Mouse (Mus musculus) forebrain, embryonic 11.5 days (tissue): ENCODE data around the gene Nr3c2. TPM values are rescaled to one million over a fixed set of nuclear protein-coding genes. Genes with fewer than 3 reads are reported as not detected.

Source experiments
- ATAC-seq: fragments of 200-750 bp; cut with Nextera tagmentation; replicated peaks from 2 replicates; pipeline ENCODE4 v1.8.0; 2017; ENCODE audit warnings: moderate TSS enrichment; ENCODE audit not compliant: low FRiP score
- DNase-seq: peaks from one replicate; pipeline ENCODE4 v3.0.0-alpha.2; 2017; ENCODE audit warnings: low spot score
- H3K27ac ChIP-seq: fragments of 300-500 bp; sonication (generic); 2 replicates; pipeline ENCODE4 v1.5.1; 2014; ENCODE audit warnings: low read depth, low read length
- H3K27me3 ChIP-seq: fragments of 300-500 bp; sonication (generic); 2 replicates; pipeline ENCODE4 v1.6.1; 2014; ENCODE audit warnings: mild to moderate bottlenecking, low read length, mixed read lengths; ENCODE audit not compliant: control insufficient read depth, insufficient read depth
- H3K36me3 ChIP-seq: fragments of 300-500 bp; sonication (generic); 2 replicates; pipeline ENCODE4 v1.6.1; 2014; ENCODE audit warnings: mild to moderate bottlenecking, low read length, moderate library complexity, mixed read lengths; ENCODE audit not compliant: control insufficient read depth, insufficient read depth
- H3K4me1 ChIP-seq: fragments of 300-500 bp; sonication (generic); replicated peaks from 2 replicates; pipeline ENCODE4 v1.6.1; 2014; ENCODE audit warnings: low read length, mixed read lengths; ENCODE audit not compliant: control insufficient read depth, insufficient read depth
- H3K4me2 ChIP-seq: fragments of 300-500 bp; sonication (generic); 2 replicates; pipeline ENCODE4 v1.6.1; 2014; ENCODE audit warnings: low read depth, mild to moderate bottlenecking, low read length, moderate library complexity, mixed read lengths; ENCODE audit not compliant: severe bottlenecking
- H3K4me3 ChIP-seq: fragments of 300-500 bp; sonication (generic); 2 replicates; pipeline ENCODE4 v1.5.1; 2014; ENCODE audit warnings: low read depth, low read length
- H3K9ac ChIP-seq: fragments of 300-500 bp; sonication (generic); 2 replicates; pipeline ENCODE4 v1.6.1; 2014; ENCODE audit warnings: low read length
- H3K9me3 ChIP-seq: fragments of 300-500 bp; sonication (generic); 2 replicates; pipeline ENCODE4 v1.6.1; 2016; ENCODE audit warnings: low read length, mixed read lengths; ENCODE audit not compliant: control insufficient read depth
- WGBS: fragments of 180-500 bp; shearing (Covaris S2); extraction: QIAGEN DNeasy Blood & Tissue Kit; methylation state at CpG from one replicate; pipeline ENCODE4 v1.1.7; 2014; 5-methylcytosine and 5-hydroxymethylcytosine counted together
- polyA plus RNA-seq: library from polyadenylated mRNA; unstranded; fragments of >200 nt; fragmentation: Nextera tagmentation; extraction: Ambion mirVana; gene quantifications from 2 replicates; pipeline ENCODE4 v1.2.1, GENCODE M21; 2014

The Nr3c2 gene
- polyA plus RNA-seq, 1 experiment from 2014 or later, result 0.83 TPM

DNA sequence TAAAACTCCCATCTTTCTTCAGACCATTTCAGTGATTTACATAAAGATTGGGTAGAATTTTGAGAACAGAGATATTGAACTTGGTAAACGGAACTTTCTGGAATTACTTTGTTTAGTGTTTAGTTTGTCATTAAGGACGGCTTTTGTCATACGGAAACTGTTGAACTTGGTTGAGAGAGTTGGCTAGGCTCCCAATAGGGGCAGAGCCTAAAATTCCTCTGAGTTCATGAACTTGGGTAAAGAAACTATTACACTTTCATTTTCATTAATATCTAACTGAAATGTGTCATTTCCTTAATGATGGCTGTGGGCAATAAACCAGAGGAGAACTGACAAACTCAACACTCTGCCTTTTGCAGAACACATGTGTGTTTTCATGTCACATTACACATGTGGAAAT, 88.6 kb downstream of the Nr3c2 start:
- no peak overlapping the region for H3K9ac ChIP-seq
- H3K4me1 ChIP-seq, result no peaks in the 10 kb centered on the region
- H3K9me3 ChIP-seq, result no peaks in the 10 kb centered on the region
- H3K27me3 ChIP-seq, result no peaks in the 10 kb centered on the region
- ATAC-seq (no peak), DNase-seq (no peak)
- no peak overlapping the region for H3K27ac ChIP-seq
- H3K4me2 ChIP-seq, result no peak overlapping the region
- H3K36me3 ChIP-seq, result no peaks in the 10 kb centered on the region
- WGBS, result 92% methylated on average over 3 of the region's 3 CpGs
- no peak overlapping the region for H3K4me3 ChIP-seq

DNA sequence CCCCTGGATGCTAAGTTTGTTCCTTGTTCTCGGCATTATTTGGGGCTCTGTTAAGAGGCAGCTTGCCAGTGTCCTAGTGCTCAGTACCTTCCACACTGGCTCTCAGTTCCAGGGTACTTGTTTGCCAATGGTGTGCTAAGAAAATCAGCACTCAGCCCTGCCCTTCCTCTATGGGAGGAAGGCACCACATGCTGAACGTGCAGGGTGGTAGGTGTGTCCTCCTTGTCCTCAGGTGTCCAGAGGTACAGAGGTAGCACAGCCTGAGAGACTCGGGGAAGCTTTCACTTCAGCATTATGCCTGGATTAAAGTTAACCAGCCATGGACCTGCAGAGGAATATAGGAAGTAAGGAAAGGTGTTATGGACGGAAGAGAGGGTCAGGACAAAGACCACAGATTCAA, 99.0 kb downstream of the Nr3c2 start:
- no peak for ATAC-seq
- H3K4me3 ChIP-seq, result no peak overlapping the region
- no peak for DNase-seq
- H3K9me3 ChIP-seq, result no peaks in the 10 kb centered on the region
- no peaks in the 10 kb centered on the region for H3K27me3 ChIP-seq
- no peak overlapping the region for H3K9ac ChIP-seq
- H3K4me1 ChIP-seq, result no peaks in the 10 kb centered on the region
- no peaks in the 10 kb centered on the region for H3K36me3 ChIP-seq
- no peak overlapping the region for H3K4me2 ChIP-seq
- H3K27ac ChIP-seq, result no peak overlapping the region
- 77% methylated on average over 4 of the region's 4 CpGs for WGBS

GRCm38 (mm10) chr8:77009425-77009824, 110.2 kb downstream of the Nr3c2 start:
- Histone ChIP-seq H3K36me3 (no peaks in the 10 kb centered on the region), H3K4me2 (no peak overlapping the region), H3K27me3 (no peaks in the 10 kb centered on the region), H3K27ac (no peak overlapping the region), H3K4me1 (no peaks in the 10 kb centered on the region), H3K4me3 (no peak overlapping the region), H3K9ac (no peak overlapping the region), H3K9me3 (no peaks in the 10 kb centered on the region)
- 88% methylated on average over 10 of the region's 10 CpGs for WGBS
- DNase-seq, result no peak
- no peak for ATAC-seq

- 40% methylated on average over 3 of the region's 3 CpGs for WGBS
- no peaks in the 10 kb centered on the region for H3K36me3 ChIP-seq
- H3K4me3 ChIP-seq, result no peak overlapping the region
- H3K9me3 ChIP-seq, result no peaks in the 10 kb centered on the region
- ATAC-seq (no peak), DNase-seq (no peak)
- no peak overlapping the region for H3K4me2 ChIP-seq
- no peaks in the 10 kb centered on the region for H3K27me3 ChIP-seq
- no peaks in the 10 kb centered on the region for H3K4me1 ChIP-seq
- H3K9ac ChIP-seq, result no peak overlapping the region
- no peak overlapping the region for H3K27ac ChIP-seq
These were observed 112.7 kb downstream of the Nr3c2 start for GRCm38 (mm10) chr8:77011985-77012384.

DNA sequence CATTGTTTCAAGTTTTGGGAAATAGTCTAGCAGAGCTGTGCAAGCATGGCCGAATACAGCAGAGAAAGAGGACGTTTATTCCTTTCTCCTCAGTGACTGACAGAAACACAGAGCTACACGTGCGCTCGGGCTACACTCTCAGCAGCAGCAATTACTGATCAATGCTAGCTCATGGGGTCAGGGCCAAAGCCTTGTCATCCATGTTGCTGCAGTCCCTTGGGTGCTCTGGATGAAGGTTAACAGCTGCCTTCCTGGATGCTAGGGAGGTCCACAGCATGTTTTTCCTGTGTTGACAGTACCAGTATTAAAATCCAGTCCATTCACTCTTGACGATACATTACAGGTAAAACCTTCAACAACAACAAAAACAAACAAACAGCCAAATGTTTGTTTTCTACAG, 113.4 kb downstream of the Nr3c2 start:
- Histone ChIP-seq H3K9ac (no peak overlapping the region), H3K36me3 (no peaks in the 10 kb centered on the region), H3K4me3 (no peak overlapping the region), H3K4me2 (no peak overlapping the region), H3K4me1 (no peaks in the 10 kb centered on the region), H3K27ac (no peak overlapping the region), H3K27me3 (no peaks in the 10 kb centered on the region), H3K9me3 (no peaks in the 10 kb centered on the region)
- ATAC-seq, result no peak
- WGBS, result 85% methylated on average over 6 of the region's 6 CpGs
- DNase-seq, result no peak

DNA sequence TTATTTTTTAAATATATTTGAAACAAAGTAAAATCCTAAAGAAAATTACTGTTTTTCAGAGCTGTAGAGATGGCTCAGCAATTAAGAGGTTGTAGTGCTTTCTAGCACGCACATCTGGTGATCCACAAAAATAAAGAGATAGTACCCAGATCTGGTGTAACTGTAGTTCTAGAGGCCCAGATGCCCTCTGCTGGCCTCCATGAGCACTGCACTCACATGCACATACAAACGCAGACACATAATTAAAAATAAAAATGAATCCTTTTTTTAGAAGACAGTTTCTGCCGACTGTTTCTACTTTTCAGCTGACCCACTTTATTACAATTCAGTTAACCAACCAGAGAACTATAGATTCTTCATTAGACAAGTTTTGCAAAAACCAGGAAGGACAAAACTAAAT, 117.5 kb downstream of the Nr3c2 start:
- H3K27ac ChIP-seq, result no peak overlapping the region
- H3K4me1 ChIP-seq, result no peaks in the 10 kb centered on the region
- WGBS, result 95% methylated on average over 3 of the region's 3 CpGs
- H3K4me2 ChIP-seq, result no peak overlapping the region
- ATAC-seq (no peak), DNase-seq (no peak)
- no peak overlapping the region for H3K4me3 ChIP-seq
- H3K9ac ChIP-seq, result no peak overlapping the region
- no peaks in the 10 kb centered on the region for H3K27me3 ChIP-seq
- H3K9me3 ChIP-seq, result no peaks in the 10 kb centered on the region
- no peaks in the 10 kb centered on the region for H3K36me3 ChIP-seq

DNA sequence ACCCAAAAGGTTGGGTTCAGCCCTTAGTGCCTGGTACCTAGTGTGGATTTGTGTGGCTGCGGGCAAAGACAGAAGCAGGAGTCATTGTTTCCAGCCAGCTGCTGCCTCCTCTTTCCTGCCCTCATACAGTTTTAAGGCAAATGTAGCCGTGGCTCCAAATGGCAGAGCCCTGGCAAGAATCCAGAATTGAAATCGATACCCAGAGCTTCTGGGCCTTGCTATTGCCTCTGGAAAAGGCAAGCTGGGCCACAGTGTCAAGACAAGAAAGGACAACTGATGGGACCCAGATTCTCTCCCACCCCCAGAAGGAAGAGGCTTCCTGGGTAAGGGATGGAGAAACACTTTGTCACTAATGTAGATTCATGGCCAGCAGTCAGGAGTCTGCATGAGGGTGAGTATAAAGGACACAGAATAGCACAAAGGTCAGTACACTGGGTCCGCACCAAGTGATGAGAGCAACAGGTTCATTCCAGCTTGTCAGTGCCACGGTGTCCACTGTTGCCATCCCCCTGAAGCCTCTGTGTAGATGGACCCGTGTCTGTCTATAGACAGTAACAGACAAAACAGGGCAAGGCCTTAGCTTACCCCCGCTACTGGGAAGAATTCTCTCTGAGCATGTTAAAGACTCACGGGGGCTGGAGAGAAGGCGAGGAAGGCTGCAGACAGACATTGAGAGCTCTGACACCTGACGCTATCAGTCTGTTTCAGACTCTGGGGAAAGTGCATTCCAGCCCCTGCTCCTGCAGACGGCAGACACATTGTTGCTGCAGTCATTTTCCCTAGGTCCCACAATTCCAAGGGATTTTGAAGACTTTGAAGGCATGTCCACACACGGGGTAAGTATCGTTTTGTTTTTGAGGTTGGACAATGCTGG, 124.8 kb downstream of the Nr3c2 start:
- WGBS, result 87% methylated on average over 13 of the region's 13 CpGs
- Histone ChIP-seq H3K9ac (no peak overlapping the region), H3K27ac (no peak overlapping the region), H3K9me3 (no peaks in the 10 kb centered on the region), H3K4me1 (no peaks in the 10 kb centered on the region), H3K4me3 (no peak overlapping the region), H3K36me3 (no peaks in the 10 kb centered on the region), H3K4me2 (no peak overlapping the region), H3K27me3 (no peaks in the 10 kb centered on the region)
- DNase-seq (no peak), ATAC-seq (no peak)

DNA sequence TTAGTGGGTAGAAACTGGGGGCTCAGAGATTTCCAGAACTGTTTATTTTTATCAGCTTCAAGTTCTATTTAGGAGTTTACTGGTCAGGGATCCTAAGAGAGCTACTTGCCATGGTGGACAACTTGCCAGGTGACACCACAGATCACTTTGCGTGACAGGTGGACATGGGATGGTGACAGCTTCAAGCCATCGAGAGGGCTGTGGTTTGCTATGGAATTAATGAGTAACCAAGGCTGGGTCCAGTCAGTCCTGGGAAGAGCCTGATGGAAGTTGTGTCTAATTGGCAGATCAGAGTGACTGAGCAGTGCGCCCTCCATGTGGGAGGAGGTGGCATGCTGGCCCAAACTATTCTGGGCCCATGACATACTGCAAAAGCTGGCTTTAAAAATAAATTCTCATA, 132.0 kb downstream of the Nr3c2 start:
- Histone ChIP-seq H3K4me1 (no peaks in the 10 kb centered on the region), H3K4me2 (no peak overlapping the region), H3K27me3 (no peaks in the 10 kb centered on the region), H3K9ac (no peak overlapping the region), H3K36me3 (no peaks in the 10 kb centered on the region), H3K4me3 (no peak overlapping the region), H3K27ac (no peak overlapping the region), H3K9me3 (no peaks in the 10 kb centered on the region)
- WGBS, result 94% methylated on average over 3 of the region's 3 CpGs
- ATAC-seq (no peak), DNase-seq (no peak)
